Mouse (Mus musculus) intestine, postnatal 0 days (tissue): ENCODE measurements around the gene 9330182O14Rik. TPM values are rescaled to one million over a fixed set of nuclear protein-coding genes. Genes with fewer than 3 reads are reported as not detected.

ENCODE experiments used
- ATAC-seq: fragments of 200-750 bp; cut with Nextera tagmentation; 2 replicates; pipeline ENCODE4 v1.8.0; 2017; ENCODE audit warnings: mild to moderate bottlenecking, moderate TSS enrichment, moderate library complexity
- H3K27ac ChIP-seq: fragments of 300-500 bp; sonication (generic); 2 replicates; pipeline ENCODE4 v1.5.1; 2014; ENCODE audit warnings: mild to moderate bottlenecking, low read depth, low read length, moderate library complexity
- H3K27me3 ChIP-seq: fragments of 300-500 bp; sonication (generic); replicated peaks from 2 replicates; pipeline ENCODE4 v1.6.1; 2014; ENCODE audit warnings: low read length, mixed read lengths; ENCODE audit not compliant: control insufficient read depth, insufficient read depth
- H3K36me3 ChIP-seq: fragments of 300-500 bp; sonication (generic); 2 replicates; pipeline ENCODE4 v1.6.1; 2014; ENCODE audit warnings: mild to moderate bottlenecking, moderate library complexity; ENCODE audit not compliant: control insufficient read depth, insufficient read depth
- H3K4me1 ChIP-seq: fragments of 300-500 bp; sonication (generic); replicated peaks from 2 replicates; pipeline ENCODE4 v1.6.1; 2014; ENCODE audit warnings: antibody characterized with exemption, low read length, mixed read lengths; ENCODE audit not compliant: control insufficient read depth, insufficient read depth
- H3K4me2 ChIP-seq: fragments of 300-500 bp; sonication (generic); replicated peaks from 2 replicates; pipeline ENCODE4 v1.6.1; 2014; ENCODE audit warnings: low read depth, mild to moderate bottlenecking, moderate library complexity
- H3K4me3 ChIP-seq: fragments of 300-500 bp; sonication (generic); 2 replicates; pipeline ENCODE4 v1.5.1; 2014; ENCODE audit warnings: low read depth, low read length
- H3K9ac ChIP-seq: fragments of 300-500 bp; sonication (generic); 2 replicates; pipeline ENCODE4 v1.6.1; 2014; ENCODE audit warnings: mild to moderate bottlenecking, low read depth, low read length
- H3K9me3 ChIP-seq: fragments of 300-500 bp; sonication (generic); 2 replicates; pipeline ENCODE4 v1.6.1; 2016; ENCODE audit warnings: mixed run types; ENCODE audit not compliant: control insufficient read depth
- CTCF ChIP-seq: sonication (generic); IDR thresholded peaks from 2 replicates; pipeline ENCODE4 v1.5.1; 2016; ENCODE audit warnings: low read depth, mild to moderate bottlenecking, control low read depth, antibody characterized with exemption, moderate library complexity
- WGBS: fragments of 180-500 bp; shearing (Covaris S2); extraction: QIAGEN DNeasy Blood & Tissue Kit; methylation state at CpG from one replicate; pipeline ENCODE4 v1.1.7; 2014; 5-methylcytosine and 5-hydroxymethylcytosine counted together
- polyA plus RNA-seq: library from polyadenylated mRNA; unstranded; fragments of >200 nt; fragmentation: Nextera tagmentation; extraction: Ambion mirVana; gene quantifications from 2 replicates; pipeline ENCODE4 v1.2.1, GENCODE M21; 2015

The 9330182O14Rik gene
- polyA plus RNA-seq, 1 experiment from 2014 or later: not detected

- TF ChIP-seq CTCF: no peak
- no peak overlapping the region for H3K4me3 ChIP-seq
- H3K9me3 ChIP-seq: no peaks in the 10 kb centered on the region
- H3K36me3 ChIP-seq: no peaks in the 10 kb centered on the region
- H3K4me1 ChIP-seq: no peaks in the 10 kb centered on the region
- no peak overlapping the region for H3K27ac ChIP-seq
- 76% methylated on average over 9 of the region's 9 CpGs for WGBS
- no peaks in the 10 kb centered on the region for H3K27me3 ChIP-seq
- H3K9ac ChIP-seq: no peak overlapping the region
- no peak for ATAC-seq
- no peak overlapping the region for H3K4me2 ChIP-seq
These were observed 9.8 kb upstream of the 9330182O14Rik start for GRCm38 (mm10) chr15:40124211-40124953.

- no peak for ATAC-seq
These were observed 4.7 kb upstream of the 9330182O14Rik start for GRCm38 (mm10) chr15:40129496-40129895.

GRCm38 (mm10) chr15:40130880-40131478, 3.2 kb upstream of the 9330182O14Rik start:
- no peak for ATAC-seq
- peak; percentile 97 for TF ChIP-seq CTCF

More at GRCm38 (mm10) chr15:40129496-40129895, 4.7 kb upstream of the 9330182O14Rik start:
- Histone ChIP-seq H3K27me3 (no peaks in the 10 kb centered on the region), H3K27ac (no peak overlapping the region), H3K36me3 (no peaks in the 10 kb centered on the region), H3K4me2 (no peak overlapping the region), H3K9me3 (no peaks in the 10 kb centered on the region), H3K4me1 (no peaks in the 10 kb centered on the region), H3K4me3 (no peak overlapping the region), H3K9ac (no peak overlapping the region)
- no peak for TF ChIP-seq CTCF
- 58% methylated on average over 5 of the region's 5 CpGs for WGBS

GRCm38 (mm10) chr15:40132408-40132807, 1.8 kb upstream of the 9330182O14Rik start:
- no peak overlapping the region for H3K9ac ChIP-seq
- no peaks in the 10 kb centered on the region for H3K27me3 ChIP-seq
- no peak overlapping the region for H3K4me3 ChIP-seq
- H3K36me3 ChIP-seq: no peaks in the 10 kb centered on the region
- no peak overlapping the region for H3K4me2 ChIP-seq
- H3K27ac ChIP-seq: no peak overlapping the region
- H3K4me1 ChIP-seq: no peaks in the 10 kb centered on the region
- H3K9me3 ChIP-seq: no peaks in the 10 kb centered on the region
- 79% methylated on average over 4 of the region's 4 CpGs for WGBS
- no peak for TF ChIP-seq CTCF
- ATAC-seq: no peak

More at GRCm38 (mm10) chr15:40130880-40131478, 3.2 kb upstream of the 9330182O14Rik start:
- Histone ChIP-seq H3K9me3 (no peaks in the 10 kb centered on the region), H3K4me2 (no peak overlapping the region), H3K36me3 (no peaks in the 10 kb centered on the region), H3K4me3 (no peak overlapping the region), H3K27me3 (no peaks in the 10 kb centered on the region), H3K4me1 (no peaks in the 10 kb centered on the region), H3K27ac (no peak overlapping the region), H3K9ac (no peak overlapping the region)
- 20% methylated on average over 15 of the region's 15 CpGs for WGBS

GRCm38 (mm10) chr15:40144221-40144620, 10.1 kb downstream of the 9330182O14Rik start:
- H3K36me3 ChIP-seq: no peaks in the 10 kb centered on the region
- no peak overlapping the region for H3K27ac ChIP-seq
- H3K9ac ChIP-seq: no peak overlapping the region
- H3K9me3 ChIP-seq: no peaks in the 10 kb centered on the region
- H3K27me3 ChIP-seq: no peaks in the 10 kb centered on the region
- TF ChIP-seq CTCF: peak; percentile 75
- H3K4me3 ChIP-seq: no peak overlapping the region
- no peak for ATAC-seq
- no peaks in the 10 kb centered on the region for H3K4me1 ChIP-seq
- H3K4me2 ChIP-seq: no peak overlapping the region
- 53% methylated on average over 7 of the region's 7 CpGs for WGBS

- Histone ChIP-seq H3K4me1 (no peaks in the 10 kb centered on the region), H3K27me3 (no peaks in the 10 kb centered on the region), H3K9me3 (no peaks in the 10 kb centered on the region), H3K27ac (no peak overlapping the region), H3K36me3 (no peaks in the 10 kb centered on the region), H3K4me2 (no peak overlapping the region), H3K4me3 (no peak overlapping the region), H3K9ac (no peak overlapping the region)
- no peak for ATAC-seq
- 80% methylated on average over 6 of the region's 6 CpGs for WGBS
- no peak for TF ChIP-seq CTCF
These were observed 23.5 kb downstream of the 9330182O14Rik start for GRCm38 (mm10) chr15:40157683-40158082.
